Mouse (Mus musculus): ENCODE measurements around the gene Cox6b2.

DNA sequence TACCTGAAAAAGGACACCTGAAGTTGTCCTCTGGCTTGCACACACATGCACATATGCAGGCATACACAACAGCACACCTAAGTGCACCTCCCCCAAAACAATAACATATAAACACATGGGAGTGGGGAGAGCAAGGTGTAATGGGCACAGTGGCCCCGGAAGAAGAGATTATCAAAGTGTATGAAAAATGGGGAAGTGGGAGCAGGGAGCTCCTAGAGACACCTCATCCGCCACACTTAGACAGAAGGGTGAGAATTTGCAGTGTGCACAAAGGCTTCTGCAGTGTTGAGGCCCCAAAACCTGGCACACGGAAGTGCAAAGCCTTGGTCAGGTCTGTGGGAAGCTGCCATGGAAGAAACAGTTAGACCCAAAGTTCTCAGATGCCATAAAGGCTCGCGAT, 21.8 kb downstream of the Cox6b2 start:
- no peak for TF ChIP-seq CTCF (IDR thresholded peaks at IDR 0.05; ENCODE audit: low read depth)
- no peak for TF ChIP-seq EP300 (IDR thresholded peaks at IDR 0.05; ENCODE audit: low read depth)

Measured in liver, embryonic 14.5 days (tissue).